Mouse (Mus musculus) kidney, embryonic 14.5 days (tissue): ENCODE results near the gene Rsl24d1. TPM values are rescaled to one million over a fixed set of nuclear protein-coding genes. Genes with fewer than 3 reads are reported as not detected.

Experiments
- ATAC-seq: fragments of 200-750 bp; cut with Nextera tagmentation; 2 replicates; pipeline ENCODE4 v1.8.0; 2017; ENCODE audit warnings: moderate number of reproducible peaks, mild to moderate bottlenecking, moderate TSS enrichment, moderate library complexity; ENCODE audit not compliant: low FRiP score, low TSS enrichment
- H3K27ac ChIP-seq: fragments of 300-500 bp; sonication (generic); 2 replicates; pipeline ENCODE4 v1.5.1; 2014; ENCODE audit warnings: low read depth, mild to moderate bottlenecking, low read length, moderate library complexity, mixed read lengths
- H3K27me3 ChIP-seq: fragments of 300-500 bp; sonication (generic); 2 replicates; pipeline ENCODE4 v1.6.1; 2014; ENCODE audit warnings: mild to moderate bottlenecking, low read length; ENCODE audit not compliant: control insufficient read depth, insufficient read depth
- H3K36me3 ChIP-seq: fragments of 300-500 bp; sonication (generic); 2 replicates; pipeline ENCODE4 v1.6.1; 2014; ENCODE audit warnings: low read length, mixed read lengths; ENCODE audit not compliant: control insufficient read depth, insufficient read depth
- H3K4me1 ChIP-seq: fragments of 300-500 bp; sonication (generic); 2 replicates; pipeline ENCODE4 v1.6.1; 2014; ENCODE audit warnings: low read length, mixed read lengths; ENCODE audit not compliant: control insufficient read depth, insufficient read depth
- H3K4me2 ChIP-seq: fragments of 300-500 bp; sonication (generic); replicated peaks from 2 replicates; pipeline ENCODE4 v1.6.1; 2014; ENCODE audit warnings: low read depth, mild to moderate bottlenecking, low read length
- H3K4me3 ChIP-seq: fragments of 300-500 bp; sonication (generic); 2 replicates; pipeline ENCODE4 v1.5.1; 2014; ENCODE audit warnings: mild to moderate bottlenecking, low read length
- H3K9ac ChIP-seq: fragments of 300-500 bp; sonication (generic); 2 replicates; pipeline ENCODE4 v1.6.1; 2014; ENCODE audit warnings: low read depth, mild to moderate bottlenecking, low read length, moderate library complexity
- H3K9me3 ChIP-seq: fragments of 300-500 bp; sonication (generic); 2 replicates; pipeline ENCODE4 v1.6.1; 2016; ENCODE audit warnings: low read length; ENCODE audit not compliant: control insufficient read depth
- WGBS: fragments of 180-500 bp; shearing (Covaris S2); extraction: QIAGEN DNeasy Blood & Tissue Kit; methylation state at CpG from one replicate; pipeline ENCODE4 v1.1.7; 2014; 5-methylcytosine and 5-hydroxymethylcytosine counted together
- polyA plus RNA-seq: library from polyadenylated mRNA; unstranded; fragments of >200 nt; fragmentation: Nextera tagmentation; extraction: Ambion mirVana; gene quantifications from 2 replicates; pipeline ENCODE4 v1.2.1, GENCODE M21; 2014

The Rsl24d1 gene
- polyA plus RNA-seq = 149 and 176 TPM in 2 replicates

GRCm38 (mm10) chr9:73112919-73113906 is at the start of gene Rsl24d1:
Gene Rsl24d1, plus strand, starts transcription at chr9:73113426.
- H3K27me3 ChIP-seq = no peaks in the 10 kb centered on the region
- WGBS = 1% methylated on average over 64 of the region's 64 CpGs
- H3K9ac ChIP-seq = peak within 1 kb of the TSS; percentile 75

DNA sequence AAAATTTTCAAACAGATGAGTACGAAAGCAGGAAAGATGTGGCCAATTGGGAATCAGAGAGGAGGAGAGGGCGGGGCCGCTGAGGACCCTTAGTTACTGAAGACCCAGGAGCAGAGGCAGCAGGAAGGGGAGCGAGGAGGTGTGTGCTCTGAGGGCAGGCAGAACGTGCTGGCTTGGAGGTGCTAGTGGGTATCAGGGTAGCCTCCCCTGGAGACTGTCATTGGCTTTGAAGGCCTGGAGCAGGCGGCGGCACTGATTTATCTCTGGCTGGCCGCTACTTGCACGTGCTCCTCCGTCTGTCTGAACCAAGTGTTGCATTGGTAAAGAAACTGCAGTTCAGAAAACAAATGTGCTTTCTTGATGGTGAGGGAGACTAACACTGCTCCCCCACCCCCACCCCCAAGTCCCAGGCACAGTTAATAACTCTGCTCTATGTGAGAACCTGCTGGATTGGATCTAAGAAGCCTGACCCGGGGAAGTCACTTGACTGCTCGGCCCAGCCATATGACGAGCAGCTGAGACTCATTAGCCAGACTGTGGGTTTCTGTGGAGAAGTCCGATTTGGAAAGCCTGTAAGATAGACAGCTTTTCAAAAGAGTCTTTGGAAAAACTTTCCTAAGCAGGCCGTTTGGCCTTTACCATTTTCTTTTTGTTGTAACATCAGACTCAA is 49.5 kb upstream of the Rsl24d1 start:
- Histone ChIP-seq H3K4me3 (peak overlapping the region; percentile 10), H3K9me3 (no peaks in the 10 kb centered on the region), H3K4me2 (peak overlapping the region; percentile 37), H3K9ac (peak overlapping the region; percentile 8; the same call in 1 of the 2 replicates), H3K36me3 (no peaks in the 10 kb centered on the region), H3K27me3 (no peaks in the 10 kb centered on the region), H3K4me1 (peaks cover 20% of the 10 kb centered on the region; the same call in 1 of the 2 replicates), H3K27ac (no peak overlapping the region; the same call in 1 of the 2 replicates)
- WGBS = 11% methylated on average over 15 of the region's 15 CpGs
- peak; percentile 51; the same call in 1 of the 2 replicates for ATAC-seq

More at GRCm38 (mm10) chr9:73112919-73113906, at the start of gene Rsl24d1:
- H3K36me3 ChIP-seq = peaks cover 25% of the 10 kb centered on the region
- H3K4me2 ChIP-seq = peak within 1 kb of the TSS; percentile 69
- ATAC-seq = peak; percentile 97
- peak within 1 kb of the TSS; percentile 83 for H3K4me3 ChIP-seq
- H3K27ac ChIP-seq = peak within 1 kb of the TSS; percentile 27; the same call in 1 of the 2 replicates
- H3K4me1 ChIP-seq = peaks cover 6% of the 10 kb centered on the region; the same call in 1 of the 2 replicates
- H3K9me3 ChIP-seq = no peaks in the 10 kb centered on the region

- H3K4me3 ChIP-seq = no peak overlapping the region
- WGBS = 30% methylated on average over 10 of the region's 10 CpGs
- H3K9me3 ChIP-seq = no peaks in the 10 kb centered on the region
- no peak overlapping the region for H3K27ac ChIP-seq
- H3K27me3 ChIP-seq = no peaks in the 10 kb centered on the region
- H3K4me2 ChIP-seq = 0 out of 2 replicates have a peak overlapping the region, but pooled peaks have one; percentile 26
- H3K4me1 ChIP-seq = peaks cover 25% of the 10 kb centered on the region; the same call in 1 of the 2 replicates
- no peak overlapping the region for H3K9ac ChIP-seq
- ATAC-seq = peak; percentile 75
- no peaks in the 10 kb centered on the region for H3K36me3 ChIP-seq
Observed at GRCm38 (mm10) chr9:73067086-73067485, 46.1 kb upstream of the Rsl24d1 start.

DNA sequence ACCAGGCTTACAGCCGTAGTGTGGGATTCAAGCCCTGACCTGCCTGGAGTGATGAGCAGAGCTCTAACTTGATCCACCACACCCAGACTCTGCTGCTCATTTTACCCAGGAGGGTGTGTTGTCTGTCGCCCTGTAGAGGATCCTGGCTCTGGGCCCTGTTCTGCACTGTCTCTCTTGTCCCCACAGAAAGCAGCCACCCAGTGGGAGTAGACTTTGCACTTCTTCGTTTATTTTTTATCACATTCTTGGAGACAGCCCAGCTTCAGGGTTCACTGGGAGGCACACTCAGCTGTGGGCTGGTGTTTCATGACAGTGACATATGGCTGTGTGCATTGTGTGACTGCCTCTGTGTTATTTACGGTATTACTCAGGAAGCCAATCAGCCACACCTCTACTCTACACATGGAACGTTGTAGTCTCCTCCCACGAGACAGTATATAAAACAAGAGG is 45.0 kb upstream of the Rsl24d1 start:
- peak; percentile 76 for ATAC-seq
- Histone ChIP-seq H3K36me3 (no peaks in the 10 kb centered on the region), H3K27ac (peak overlapping the region; percentile 15; the same call in 1 of the 2 replicates), H3K4me2 (no peak overlapping the region), H3K4me3 (no peak overlapping the region), H3K4me1 (peaks cover 25% of the 10 kb centered on the region; the same call in 1 of the 2 replicates), H3K9me3 (no peaks in the 10 kb centered on the region), H3K9ac (no peak overlapping the region), H3K27me3 (no peaks in the 10 kb centered on the region)
- 22% methylated on average over 6 of the region's 6 CpGs for WGBS

GRCm38 (mm10) chr9:73068688-73069087 is 44.5 kb upstream of the Rsl24d1 start:
- no peak for ATAC-seq
- 73% methylated on average over 6 of the region's 6 CpGs for WGBS

GRCm38 (mm10) chr9:73070971-73071659 is 42.1 kb upstream of the Rsl24d1 start:
- Histone ChIP-seq H3K27me3 (no peaks in the 10 kb centered on the region), H3K4me1 (peaks cover 20% of the 10 kb centered on the region; the same call in 1 of the 2 replicates), H3K4me2 (no peak overlapping the region), H3K36me3 (no peaks in the 10 kb centered on the region), H3K9me3 (no peaks in the 10 kb centered on the region), H3K4me3 (no peak overlapping the region), H3K9ac (no peak overlapping the region), H3K27ac (no peak overlapping the region)
- WGBS = 68% methylated on average over 10 of the region's 10 CpGs
- no peak for ATAC-seq

More at GRCm38 (mm10) chr9:73068688-73069087, 44.5 kb upstream of the Rsl24d1 start:
- H3K36me3 ChIP-seq = no peaks in the 10 kb centered on the region
- no peak overlapping the region for H3K4me2 ChIP-seq
- no peak overlapping the region for H3K4me3 ChIP-seq
- no peaks in the 10 kb centered on the region for H3K27me3 ChIP-seq
- no peak overlapping the region for H3K9ac ChIP-seq
- peaks cover 24% of the 10 kb centered on the region; the same call in 1 of the 2 replicates for H3K4me1 ChIP-seq
- H3K9me3 ChIP-seq = no peaks in the 10 kb centered on the region
- peak overlapping the region; percentile 37; the same call in 1 of the 2 replicates for H3K27ac ChIP-seq

- H3K9me3 ChIP-seq = no peaks in the 10 kb centered on the region
- no peak overlapping the region for H3K4me2 ChIP-seq
- H3K27ac ChIP-seq = no peak overlapping the region
- WGBS = 83% methylated on average over 8 of the region's 8 CpGs
- no peaks in the 10 kb centered on the region for H3K36me3 ChIP-seq
- ATAC-seq = no peak
- H3K9ac ChIP-seq = no peak overlapping the region
- no peak overlapping the region for H3K4me3 ChIP-seq
- no peaks in the 10 kb centered on the region for H3K27me3 ChIP-seq
- peaks cover 17% of the 10 kb centered on the region; the same call in 1 of the 2 replicates for H3K4me1 ChIP-seq
Observed at GRCm38 (mm10) chr9:73072426-73072825, 40.8 kb upstream of the Rsl24d1 start.

GRCm38 (mm10) chr9:73073169-73073568 is 40.1 kb upstream of the Rsl24d1 start:
- H3K36me3 ChIP-seq = no peaks in the 10 kb centered on the region
- H3K9me3 ChIP-seq = no peaks in the 10 kb centered on the region
- H3K4me2 ChIP-seq = no peak overlapping the region
- no peak overlapping the region for H3K9ac ChIP-seq
- no peaks in the 10 kb centered on the region for H3K27me3 ChIP-seq
- peaks cover 10% of the 10 kb centered on the region; the same call in 1 of the 2 replicates for H3K4me1 ChIP-seq
- 96% methylated on average over 5 of the region's 5 CpGs for WGBS
- ATAC-seq = no peak
- no peak overlapping the region for H3K4me3 ChIP-seq
- H3K27ac ChIP-seq = no peak overlapping the region
